Mouse (Mus musculus) liver, adult 2 months (tissue): ENCODE measurements around the gene Klhl20.

Experiments used
- CTCF ChIP-seq: fragments of 200-500 bp; IDR thresholded peaks from 2 replicates; pipeline ENCODE4 v1.5.1; 2011; ENCODE audit warnings: low read depth, low read length, control low read depth
- POLR2A ChIP-seq: fragments of 200-500 bp; IDR thresholded peaks from 2 replicates; pipeline ENCODE4 v1.6.1; 2011; ENCODE audit warnings: low read length, control low read depth; ENCODE audit not compliant: insufficient read depth; ENCODE audit errors: extremely low read depth

- TF ChIP-seq POLR2A: no peak
- TF ChIP-seq CTCF: no peak
Measured at GRCm38 (mm10) chr1:161159214-161159613, 27.9 kb upstream of the Klhl20 start, which contains the start of gene Tex50.
